In genomic region chr6:145867111-145867510, GRCm38 (mm10) we compare ENCODE assay signal across 8 mouse cellular contexts. TPM values are rescaled to one million over a fixed set of nuclear protein-coding genes. Genes with fewer than 3 reads are reported as not detected.
DNase-seq lines count a peak whose midpoint lies in the region; ATAC-seq lines count a peak whose summit lies in the region.
"Had no signal": no experiment of that assay in that cellular context is flagged by ENCODE, and none has a peak within 500 bp of the region (broad histone marks: within the 10 kb centered on the region; RNA-seq: fewer than 3 reads in every experiment).

No protein-coding gene starts in this region.

- WGBS in kidney, embryonic 14.5 days: 43% methylated on average over 3 of the region's 3 CpGs
- 69% methylated on average over 3 of the region's 3 CpGs for WGBS in forebrain, embryonic 13.5 days
- 64% methylated on average over 3 of the region's 3 CpGs for WGBS in hindbrain, embryonic 13.5 days
- WGBS in midbrain, embryonic 15.5 days: 57% methylated on average over 3 of the region's 3 CpGs

- no peaks in the 10 kb centered on the region for H3K9me3 ChIP-seq in kidney, embryonic 14.5 days (ENCODE audit: control insufficient read depth, low read length)
- no peaks in the 10 kb centered on the region for H3K9me3 ChIP-seq in forebrain, embryonic 13.5 days (replicated peaks)
- H3K9me3 ChIP-seq in hindbrain, embryonic 13.5 days: no peaks in the 10 kb centered on the region
- no peaks in the 10 kb centered on the region for H3K9me3 ChIP-seq in midbrain, embryonic 15.5 days
- H3K9me3 ChIP-seq: liver, embryonic 12.5 days had no signal

- peaks cover 19% of the 10 kb centered on the region for H3K4me1 ChIP-seq in kidney, embryonic 14.5 days (ENCODE audit: control insufficient read depth, insufficient read depth, low read length)
- peaks cover 42% of the 10 kb centered on the region for H3K4me1 ChIP-seq in forebrain, embryonic 13.5 days
- peaks cover 47% of the 10 kb centered on the region for H3K4me1 ChIP-seq in hindbrain, embryonic 13.5 days (replicated peaks)
- peaks cover 40% of the 10 kb centered on the region for H3K4me1 ChIP-seq in midbrain, embryonic 15.5 days

- H3K4me2 ChIP-seq in kidney, embryonic 14.5 days (replicated peaks; ENCODE audit: low read depth, low read length): peak overlapping the region; percentile 90; the same call in 1 of the 2 replicates
- H3K4me2 ChIP-seq in forebrain, embryonic 13.5 days: peak overlapping the region; percentile 99
- peak overlapping the region; percentile 99 for H3K4me2 ChIP-seq in hindbrain, embryonic 13.5 days
- peak overlapping the region; percentile 99 for H3K4me2 ChIP-seq in midbrain, embryonic 15.5 days

- no peak overlapping the region for H3K9ac ChIP-seq in kidney, embryonic 14.5 days (ENCODE audit: low read depth, low read length)
- no peak overlapping the region for H3K9ac ChIP-seq in forebrain, embryonic 13.5 days
- no peak overlapping the region for H3K9ac ChIP-seq in hindbrain, embryonic 13.5 days
- no peak overlapping the region for H3K9ac ChIP-seq in midbrain, embryonic 15.5 days

- no peak for ATAC-seq in kidney, embryonic 14.5 days (ENCODE audit: low FRiP score, low TSS enrichment)
- ATAC-seq in forebrain, embryonic 13.5 days: no peak
- no peak for ATAC-seq in hindbrain, embryonic 13.5 days (ENCODE audit: low FRiP score)
- ATAC-seq in midbrain, embryonic 15.5 days (replicated peaks): no peak
- ATAC-seq in granulocyte monocyte progenitor cell, adult 5-6 weeks (replicated peaks; ENCODE audit: poor library complexity, severe bottlenecking): no peak
- ATAC-seq: liver, embryonic 12.5 days had no signal

- no peak for DNase-seq in kidney, adult 8-10 months
- no peak for DNase-seq in natural killer cell, adult 2 months (ENCODE audit: low spot score in 2 of 2)

- no peaks in the 10 kb centered on the region for H3K36me3 ChIP-seq in kidney, embryonic 14.5 days (ENCODE audit: control insufficient read depth, insufficient read depth, low read length)
- H3K36me3 ChIP-seq in forebrain, embryonic 13.5 days (ENCODE audit: poor library complexity, severe bottlenecking): no peaks in the 10 kb centered on the region
- no peaks in the 10 kb centered on the region for H3K36me3 ChIP-seq in hindbrain, embryonic 13.5 days
- no peaks in the 10 kb centered on the region for H3K36me3 ChIP-seq in midbrain, embryonic 15.5 days (replicated peaks)
- H3K36me3 ChIP-seq: liver, embryonic 12.5 days had no signal

- peaks cover 35% of the 10 kb centered on the region for H3K27me3 ChIP-seq in kidney, embryonic 14.5 days (ENCODE audit: control insufficient read depth, insufficient read depth, low read length)
- peaks cover 64% of the 10 kb centered on the region for H3K27me3 ChIP-seq in forebrain, embryonic 13.5 days
- peaks cover 63% of the 10 kb centered on the region for H3K27me3 ChIP-seq in hindbrain, embryonic 13.5 days
- peaks cover 19% of the 10 kb centered on the region for H3K27me3 ChIP-seq in midbrain, embryonic 15.5 days (replicated peaks)

- no peak overlapping the region; the same call in 1 of the 2 replicates for H3K4me3 ChIP-seq in kidney, embryonic 14.5 days (ENCODE audit: low read length)
- no peak overlapping the region for H3K4me3 ChIP-seq in forebrain, embryonic 13.5 days
- H3K4me3 ChIP-seq in hindbrain, embryonic 13.5 days: peak overlapping the region; percentile 68; the same call in 1 of the 2 replicates
- H3K4me3 ChIP-seq in midbrain, embryonic 15.5 days: peak overlapping the region; percentile 58; the same call in 1 of the 2 replicates

- no peak overlapping the region for H3K27ac ChIP-seq in kidney, embryonic 14.5 days (ENCODE audit: low read depth, low read length)
- no peak overlapping the region for H3K27ac ChIP-seq in forebrain, embryonic 13.5 days
- no peak overlapping the region for H3K27ac ChIP-seq in hindbrain, embryonic 13.5 days
- H3K27ac ChIP-seq in midbrain, embryonic 15.5 days: 0 out of 2 replicates have a peak overlapping the region, but pooled peaks have one; percentile 70
- H3K27ac ChIP-seq: liver, embryonic 12.5 days had no signal

RNA-seq across cellular contexts. Expression of gene Bhlhe41, which starts 1.8 kb away (rescaled TPM):
- polyA plus RNA-seq in kidney, embryonic 14.5 days (2014; fragmentation: Nextera tagmentation; extraction: Ambion mirVana): 0.73 and 1.2 TPM in 2 replicates
- 1.3 and 1.9 TPM in 2 replicates for polyA plus RNA-seq in forebrain, embryonic 13.5 days (2015; fragmentation: Nextera tagmentation; extraction: Ambion mirVana)
- polyA plus RNA-seq in hindbrain, embryonic 13.5 days (2015; fragmentation: Nextera tagmentation; extraction: Ambion mirVana): 4.0 and 4.1 TPM in 2 replicates
- 6.5 and 8.2 TPM in 2 replicates for polyA plus RNA-seq in midbrain, embryonic 15.5 days (2015; fragmentation: Nextera tagmentation; extraction: Ambion mirVana)
- total RNA-seq in granulocyte monocyte progenitor cell, adult 5-6 weeks (2014; fragmentation: Nextera tagmentation): not detected in 2 replicates
- total RNA-seq in granulocyte monocyte progenitor cell, adult 5-6 weeks (2017): not detected in 2 replicates

Comparison
In these comparisons a context has a peak if more than half of its experiments do, and no peak if none do; other contexts are left out.
1. H3K4me3 ChIP-seq: peak in hindbrain, embryonic 13.5 days (single experiment) and midbrain, embryonic 15.5 days (single experiment); none in kidney, embryonic 14.5 days (single experiment) and forebrain, embryonic 13.5 days (single experiment).
2. Peak in every context shown above with its lines, with median percentiles within 50 percentile points of each other: H3K4me2 ChIP-seq.